Mouse (Mus musculus): ENCODE measurements around the gene Pnmt. TPM values are rescaled to one million over a fixed set of nuclear protein-coding genes. Genes with fewer than 3 reads are reported as not detected.

Pnmt gene
- polyA plus RNA-seq, 1 experiment from 2014 or later, result not detected

- Histone ChIP-seq H3K36me3 (ENCODE audit: control insufficient read depth, insufficient read depth, low read length) (no peaks in the 10 kb centered on the region), H3K4me2 (replicated peaks; ENCODE audit: low read depth, low read length) (no peak overlapping the region), H3K4me1 (ENCODE audit: control insufficient read depth, insufficient read depth, low read length) (peaks cover 13% of the 10 kb centered on the region), H3K9ac (replicated peaks; ENCODE audit: low read depth, low read length) (no peak overlapping the region), H3K9me3 (ENCODE audit: control insufficient read depth, low read depth, low read length) (no peaks in the 10 kb centered on the region), H3K4me3 (ENCODE audit: low read depth, low read length) (no peak overlapping the region), H3K27ac (ENCODE audit: low read length) (no peak overlapping the region), H3K27me3 (ENCODE audit: control insufficient read depth, insufficient read depth, low read length) (no peaks in the 10 kb centered on the region)
- 73% methylated on average over 6 of the region's 6 CpGs for WGBS
- ATAC-seq (ENCODE audit: insufficient number of reproducible peaks, insufficient read depth, low FRiP score, low read depth), result no peak
These were observed 20.4 kb downstream of the Pnmt start for GRCm38 (mm10) chr11:98406621-98407020.

GRCm38 (mm10) chr11:98408872-98409271, 22.6 kb downstream of the Pnmt start:
- WGBS, result 47% methylated on average over 8 of the region's 8 CpGs
- Histone ChIP-seq H3K27ac (ENCODE audit: low read length) (peak overlapping the region; percentile 81; the same call in 1 of the 2 replicates), H3K27me3 (ENCODE audit: control insufficient read depth, insufficient read depth, low read length) (no peaks in the 10 kb centered on the region), H3K36me3 (ENCODE audit: control insufficient read depth, insufficient read depth, low read length) (no peaks in the 10 kb centered on the region), H3K4me3 (ENCODE audit: low read depth, low read length) (no peak overlapping the region), H3K4me2 (replicated peaks; ENCODE audit: low read depth, low read length) (peak overlapping the region; percentile 35), H3K4me1 (ENCODE audit: control insufficient read depth, insufficient read depth, low read length) (peaks cover 19% of the 10 kb centered on the region), H3K9ac (replicated peaks; ENCODE audit: low read depth, low read length) (0 out of 2 replicates have a peak overlapping the region, but pooled peaks have one; percentile 21), H3K9me3 (ENCODE audit: control insufficient read depth, low read depth, low read length) (no peaks in the 10 kb centered on the region)
- peak; percentile 1; the same call in 1 of the 2 replicates for ATAC-seq (ENCODE audit: insufficient number of reproducible peaks, insufficient read depth, low FRiP score, low read depth)

GRCm38 (mm10) chr11:98409341-98409822, 23.1 kb downstream of the Pnmt start:
- Histone ChIP-seq H3K9ac (replicated peaks; ENCODE audit: low read depth, low read length) (0 out of 2 replicates have a peak overlapping the region, but pooled peaks have one; percentile 21), H3K4me3 (ENCODE audit: low read depth, low read length) (no peak overlapping the region), H3K36me3 (ENCODE audit: control insufficient read depth, insufficient read depth, low read length) (no peaks in the 10 kb centered on the region), H3K9me3 (ENCODE audit: control insufficient read depth, low read depth, low read length) (no peaks in the 10 kb centered on the region), H3K27ac (ENCODE audit: low read length) (peak overlapping the region; percentile 81; the same call in 1 of the 2 replicates), H3K4me2 (replicated peaks; ENCODE audit: low read depth, low read length) (peak overlapping the region; percentile 35), H3K27me3 (ENCODE audit: control insufficient read depth, insufficient read depth, low read length) (no peaks in the 10 kb centered on the region), H3K4me1 (ENCODE audit: control insufficient read depth, insufficient read depth, low read length) (peaks cover 24% of the 10 kb centered on the region)
- peak; percentile 50; the same call in 1 of the 2 replicates for ATAC-seq (ENCODE audit: insufficient number of reproducible peaks, insufficient read depth, low FRiP score, low read depth)
- WGBS, result 0% methylated on average over 10 of the region's 10 CpGs

- Histone ChIP-seq H3K9me3 (ENCODE audit: control insufficient read depth, low read depth, low read length) (no peaks in the 10 kb centered on the region), H3K4me3 (ENCODE audit: low read depth, low read length) (peak within 1 kb of the TSS; percentile 90), H3K27ac (ENCODE audit: low read length) (peak within 1 kb of the TSS; percentile 96), H3K4me2 (replicated peaks; ENCODE audit: low read depth, low read length) (peak within 1 kb of the TSS; percentile 68), H3K9ac (replicated peaks; ENCODE audit: low read depth, low read length) (peak within 1 kb of the TSS; percentile 95), H3K4me1 (ENCODE audit: control insufficient read depth, insufficient read depth, low read length) (peaks cover 38% of the 10 kb centered on the region), H3K27me3 (ENCODE audit: control insufficient read depth, insufficient read depth, low read length) (no peaks in the 10 kb centered on the region), H3K36me3 (ENCODE audit: control insufficient read depth, insufficient read depth, low read length) (no peaks in the 10 kb centered on the region)
- ATAC-seq (ENCODE audit: insufficient number of reproducible peaks, insufficient read depth, low FRiP score, low read depth), result peak; percentile 83
- under 1% methylated on average over 49 of the region's 49 CpGs for WGBS
These were observed 26.1 kb downstream of the Pnmt start, which contains the start of gene Erbb2 for GRCm38 (mm10) chr11:98412273-98412796. Gene Erbb2, plus strand, starts transcription at chr11:98412470.

DNA sequence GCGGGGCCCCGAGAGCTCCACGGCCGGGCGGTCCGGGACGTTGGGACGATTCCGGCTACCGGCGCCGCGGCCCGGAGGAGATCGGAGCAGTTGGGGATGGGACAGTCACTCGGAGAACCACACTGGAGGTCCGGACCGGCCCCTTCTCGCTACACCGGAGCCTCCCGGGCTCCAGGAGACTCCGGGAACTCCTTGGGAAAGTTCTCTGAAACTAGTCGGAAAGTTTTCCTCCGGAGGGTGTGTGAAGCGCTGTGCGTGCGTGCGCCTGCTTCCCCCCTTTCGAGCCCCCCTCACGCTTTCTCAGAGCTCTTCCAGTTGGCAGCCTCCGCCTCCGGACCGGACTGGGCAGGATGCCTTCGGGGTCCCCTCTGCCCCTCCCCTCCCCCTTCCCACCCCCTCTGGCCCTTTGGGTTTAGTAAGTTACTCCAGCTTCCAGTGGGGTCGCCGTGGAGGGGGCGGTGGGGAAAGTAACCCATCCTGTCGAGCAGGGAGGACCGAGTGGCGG, 26.6 kb downstream of the Pnmt start:
- under 1% methylated on average over 40 of the region's 40 CpGs for WGBS
- no peaks in the 10 kb centered on the region for H3K27me3 ChIP-seq (ENCODE audit: control insufficient read depth, insufficient read depth, low read length)
- peak overlapping the region; percentile 90 for H3K4me3 ChIP-seq (ENCODE audit: low read depth, low read length)
- H3K4me2 ChIP-seq (replicated peaks; ENCODE audit: low read depth, low read length), result peak overlapping the region; percentile 68
- peak; percentile 43; the same call in 1 of the 2 replicates for ATAC-seq (ENCODE audit: insufficient number of reproducible peaks, insufficient read depth, low FRiP score, low read depth)
- peaks cover 38% of the 10 kb centered on the region for H3K4me1 ChIP-seq (ENCODE audit: control insufficient read depth, insufficient read depth, low read length)
- H3K9me3 ChIP-seq (ENCODE audit: control insufficient read depth, low read depth, low read length), result no peaks in the 10 kb centered on the region
- H3K36me3 ChIP-seq (ENCODE audit: control insufficient read depth, insufficient read depth, low read length), result no peaks in the 10 kb centered on the region
- H3K9ac ChIP-seq (replicated peaks; ENCODE audit: low read depth, low read length), result peak overlapping the region; percentile 95
- H3K27ac ChIP-seq (ENCODE audit: low read length), result peak overlapping the region; percentile 96

- H3K27me3 ChIP-seq (ENCODE audit: control insufficient read depth, insufficient read depth, low read length), result no peaks in the 10 kb centered on the region
- H3K4me3 ChIP-seq (ENCODE audit: low read depth, low read length), result peak overlapping the region; percentile 90
- peak overlapping the region; percentile 68 for H3K4me2 ChIP-seq (replicated peaks; ENCODE audit: low read depth, low read length)
- 9% methylated on average over 7 of the region's 7 CpGs for WGBS
- peak overlapping the region; percentile 95; the same call in 1 of the 2 replicates for H3K9ac ChIP-seq (replicated peaks; ENCODE audit: low read depth, low read length)
- ATAC-seq (ENCODE audit: insufficient number of reproducible peaks, insufficient read depth, low FRiP score, low read depth), result no peak
- H3K4me1 ChIP-seq (ENCODE audit: control insufficient read depth, insufficient read depth, low read length), result peaks cover 44% of the 10 kb centered on the region
- no peaks in the 10 kb centered on the region for H3K9me3 ChIP-seq (ENCODE audit: control insufficient read depth, low read depth, low read length)
- H3K36me3 ChIP-seq (ENCODE audit: control insufficient read depth, insufficient read depth, low read length), result no peaks in the 10 kb centered on the region
- H3K27ac ChIP-seq (ENCODE audit: low read length), result no peak overlapping the region; the same call in 1 of the 2 replicates
These were observed 27.5 kb downstream of the Pnmt start for GRCm38 (mm10) chr11:98413731-98414130.

GRCm38 (mm10) chr11:98414162-98414561, 27.9 kb downstream of the Pnmt start:
- Histone ChIP-seq H3K4me1 (ENCODE audit: control insufficient read depth, insufficient read depth, low read length) (peaks cover 40% of the 10 kb centered on the region), H3K36me3 (ENCODE audit: control insufficient read depth, insufficient read depth, low read length) (no peaks in the 10 kb centered on the region), H3K4me3 (ENCODE audit: low read depth, low read length) (peak overlapping the region; percentile 90), H3K9ac (replicated peaks; ENCODE audit: low read depth, low read length) (no peak overlapping the region), H3K9me3 (ENCODE audit: control insufficient read depth, low read depth, low read length) (no peaks in the 10 kb centered on the region), H3K4me2 (replicated peaks; ENCODE audit: low read depth, low read length) (peak overlapping the region; percentile 68), H3K27me3 (ENCODE audit: control insufficient read depth, insufficient read depth, low read length) (no peaks in the 10 kb centered on the region), H3K27ac (ENCODE audit: low read length) (no peak overlapping the region)
- WGBS, result 24% methylated on average over 2 of the region's 2 CpGs
- ATAC-seq (ENCODE audit: insufficient number of reproducible peaks, insufficient read depth, low FRiP score, low read depth), result no peak

DNA sequence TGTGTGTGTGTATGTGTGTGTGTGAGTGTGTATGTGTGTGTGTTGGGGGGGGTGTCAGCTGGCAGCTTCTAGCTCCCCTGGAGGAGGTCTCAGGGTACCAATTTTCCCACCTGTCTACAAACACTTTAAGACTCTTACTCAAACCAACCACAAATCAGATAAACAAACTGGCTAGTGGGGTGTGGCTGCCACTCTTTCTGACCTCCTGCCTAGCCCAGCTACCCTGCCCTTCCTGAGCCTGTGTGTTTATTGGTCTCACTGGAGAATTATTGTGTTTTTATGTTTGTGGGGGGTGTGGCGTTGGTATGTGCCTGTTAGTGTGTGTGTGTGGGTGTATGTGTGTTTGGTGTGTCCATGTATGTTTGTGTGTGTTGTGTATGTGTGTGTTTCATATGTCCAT, 30.8 kb downstream of the Pnmt start:
- Histone ChIP-seq H3K4me1 (ENCODE audit: control insufficient read depth, insufficient read depth, low read length) (peaks cover 30% of the 10 kb centered on the region), H3K4me2 (replicated peaks; ENCODE audit: low read depth, low read length) (no peak overlapping the region), H3K36me3 (ENCODE audit: control insufficient read depth, insufficient read depth, low read length) (peaks cover 16% of the 10 kb centered on the region), H3K9me3 (ENCODE audit: control insufficient read depth, low read depth, low read length) (no peaks in the 10 kb centered on the region), H3K9ac (replicated peaks; ENCODE audit: low read depth, low read length) (no peak overlapping the region), H3K27me3 (ENCODE audit: control insufficient read depth, insufficient read depth, low read length) (no peaks in the 10 kb centered on the region), H3K4me3 (ENCODE audit: low read depth, low read length) (no peak overlapping the region), H3K27ac (ENCODE audit: low read length) (no peak overlapping the region)
- ATAC-seq (ENCODE audit: insufficient number of reproducible peaks, insufficient read depth, low FRiP score, low read depth), result no peak
- WGBS, result 68% methylated on average over 1 of the region's 1 CpGs

Data from stomach, embryonic 14.5 days (tissue).